Mouse (Mus musculus) adrenal gland, adult 8-10 months (tissue): ENCODE results near the gene Slc35c1. TPM values are rescaled to one million over a fixed set of nuclear protein-coding genes. Genes with fewer than 3 reads are reported as not detected.
A peak's percentile ranks its signal among the peaks of the same experiment; 100 is the strongest.

Source experiments
- DNase-seq: peaks from one replicate; pipeline ENCODE4 v3.0.0; 2022
- total RNA-seq, 4 experiments: library from RNA; stranded (reverse); gene quantifications; 2 replicates each; pipeline ENCODE4 v1.2.4; 2022

Gene Slc35c1
- total RNA-seq, 4 experiments from 2014 or later, result 15.7 to 24.0 (median 19.6) TPM

GRCm38 (mm10) chr2:92433578-92434374 lies 26.6 kb downstream of the Slc35c1 start, which contains the start of gene Cry2:
Gene Cry2, minus strand, starts transcription at chr2:92434043.
- DNase-seq, result peak; percentile 99

GRCm38 (mm10) chr2:92432299-92433295 lies 27.7 kb downstream of the Slc35c1 start:
- DNase-seq, result no peak

GRCm38 (mm10) chr2:92431611-92432179 lies 28.6 kb downstream of the Slc35c1 start:
- DNase-seq, result no peak

GRCm38 (mm10) chr2:92430723-92431541 lies 29.4 kb downstream of the Slc35c1 start:
- DNase-seq, result no peak

- no peak for DNase-seq
These were observed 30.2 kb downstream of the Slc35c1 start for GRCm38 (mm10) chr2:92430089-92430488.

GRCm38 (mm10) chr2:92427882-92428281 lies 32.5 kb downstream of the Slc35c1 start:
- peak; percentile 87 for DNase-seq

- DNase-seq, result no peak
These were observed 33.9 kb downstream of the Slc35c1 start for GRCm38 (mm10) chr2:92426426-92426825.

- DNase-seq, result no peak
These were observed 35.0 kb downstream of the Slc35c1 start for GRCm38 (mm10) chr2:92425366-92425765.

GRCm38 (mm10) chr2:92424462-92425308 lies 35.7 kb downstream of the Slc35c1 start:
- DNase-seq, result peak; percentile 63

- peak; percentile 97 for DNase-seq
These were observed 36.5 kb downstream of the Slc35c1 start for GRCm38 (mm10) chr2:92423702-92424461.

GRCm38 (mm10) chr2:92423156-92423555 lies 37.2 kb downstream of the Slc35c1 start:
- DNase-seq, result no peak

- DNase-seq, result no peak
These were observed 37.8 kb downstream of the Slc35c1 start for GRCm38 (mm10) chr2:92422388-92423135.

- peak; percentile 65 for DNase-seq
These were observed 38.5 kb downstream of the Slc35c1 start for GRCm38 (mm10) chr2:92421723-92422387.

GRCm38 (mm10) chr2:92411705-92412104 lies 48.6 kb downstream of the Slc35c1 start:
- no peak for DNase-seq

GRCm38 (mm10) chr2:92408309-92409045 lies 51.9 kb downstream of the Slc35c1 start:
- no peak for DNase-seq

- no peak for DNase-seq
These were observed 54.7 kb downstream of the Slc35c1 start for GRCm38 (mm10) chr2:92405687-92406086.

- no peak for DNase-seq
These were observed 55.6 kb downstream of the Slc35c1 start for GRCm38 (mm10) chr2:92404737-92405136.

GRCm38 (mm10) chr2:92403776-92404319 lies 56.5 kb downstream of the Slc35c1 start:
- DNase-seq, result no peak
